Mouse (Mus musculus) thymus, postnatal 14 days (tissue): ENCODE measurements at regions not wholly inside any gene's neighbourhood (a gene's known extent, or its start where the extent isn't known, plus 50 kb on each side); places are given as distances from the start of the nearest gene placed in this dataset.
A peak's percentile ranks its signal among the peaks of the same experiment; 100 is the strongest.

Experiments used
- DNase-seq: peaks from one replicate; pipeline ENCODE4 v3.0.0; 2021

- DNase-seq, result no peak
These were observed 112.7 kb upstream of the Thy1 start for GRCm38 (mm10) chr9:43930476-43930875.

GRCm38 (mm10) chr9:43934012-43934690 lies 109.0 kb upstream of the Thy1 start:
- no peak for DNase-seq

GRCm38 (mm10) chr9:43934691-43935064 lies 108.5 kb upstream of the Thy1 start:
- DNase-seq, result no peak

- no peak for DNase-seq
These were observed 103.8 kb upstream of the Thy1 start for GRCm38 (mm10) chr9:43939336-43939735.

GRCm38 (mm10) chr9:43942147-43942546 lies 101.0 kb upstream of the Thy1 start:
- DNase-seq, result no peak

GRCm38 (mm10) chr9:43943522-43943921 lies 99.7 kb upstream of the Thy1 start:
- no peak for DNase-seq

GRCm38 (mm10) chr9:43944816-43945741 lies 98.1 kb upstream of the Thy1 start:
- DNase-seq, result no peak

- no peak for DNase-seq
These were observed 97.1 kb upstream of the Thy1 start for GRCm38 (mm10) chr9:43945997-43946649.

GRCm38 (mm10) chr9:43947089-43947488 lies 96.1 kb upstream of the Thy1 start:
- DNase-seq, result no peak

- no peak for DNase-seq
These were observed 95.6 kb upstream of the Thy1 start for GRCm38 (mm10) chr9:43947490-43948150.

GRCm38 (mm10) chr9:43953128-43953527 lies 90.1 kb upstream of the Thy1 start:
- no peak for DNase-seq

- peak; percentile 48 for DNase-seq
These were observed 83.6 kb upstream of the Thy1 start for GRCm38 (mm10) chr9:43959541-43959940.

GRCm38 (mm10) chr9:43961431-43961830 lies 81.8 kb upstream of the Thy1 start:
- DNase-seq, result no peak

GRCm38 (mm10) chr9:43965171-43965570 lies 78.0 kb upstream of the Thy1 start:
- no peak for DNase-seq

- no peak for DNase-seq
These were observed 77.4 kb upstream of the Thy1 start for GRCm38 (mm10) chr9:43965811-43966210.

GRCm38 (mm10) chr9:43970043-43970795 lies 73.0 kb upstream of the Thy1 start:
- DNase-seq, result no peak

GRCm38 (mm10) chr9:43970858-43971257 lies 72.3 kb upstream of the Thy1 start:
- DNase-seq, result no peak

GRCm38 (mm10) chr9:43972290-43972689 lies 70.9 kb upstream of the Thy1 start:
- DNase-seq, result peak; percentile 59

- DNase-seq, result no peak
These were observed 67.8 kb upstream of the Thy1 start for GRCm38 (mm10) chr9:43975405-43975804.

- DNase-seq, result no peak
These were observed 66.8 kb upstream of the Thy1 start for GRCm38 (mm10) chr9:43976366-43976765.

- no peak for DNase-seq
These were observed 65.4 kb upstream of the Thy1 start for GRCm38 (mm10) chr9:43977773-43978172.

GRCm38 (mm10) chr9:43981376-43981775 lies 61.8 kb upstream of the Thy1 start:
- DNase-seq, result no peak
